Mouse (Mus musculus) kidney, postnatal 36 days (tissue): ENCODE data around the gene Zswim5.

Experiments
- DNase-seq, 2 experiments: peaks; one replicate each; pipeline ENCODE4 v3.0.0; 2021 to 2022; ENCODE audit warnings: mixed read lengths in 2 of 2

Zswim5 gene

GRCm38 (mm10) chr4:117007058-117007457 lies 129.9 kb downstream of the Zswim5 start:
- DNase-seq: no peak

GRCm38 (mm10) chr4:117010231-117010630 lies 133.1 kb downstream of the Zswim5 start:
- no peak for DNase-seq

GRCm38 (mm10) chr4:117013596-117013995 lies 136.4 kb downstream of the Zswim5 start:
- DNase-seq: no peak

GRCm38 (mm10) chr4:117014901-117015415 lies 137.8 kb downstream of the Zswim5 start:
- DNase-seq: no peak

GRCm38 (mm10) chr4:117017738-117018137 lies 140.6 kb downstream of the Zswim5 start:
- DNase-seq: no peak

GRCm38 (mm10) chr4:117018327-117018726 lies 141.2 kb downstream of the Zswim5 start:
- DNase-seq: no peak

GRCm38 (mm10) chr4:117019206-117020134 lies 142.3 kb downstream of the Zswim5 start, which contains the start of gene Eif2b3:
Eif2b3 (plus strand) TSS chr4:117019402.
- peak; percentile 90 to 94 for DNase-seq

GRCm38 (mm10) chr4:117023469-117023868 lies 146.3 kb downstream of the Zswim5 start:
- DNase-seq: no peak

- DNase-seq: peak in 1 of 2 experiments; percentile 13
Measured at GRCm38 (mm10) chr4:117031105-117031504, 153.9 kb downstream of the Zswim5 start.
